Mouse (Mus musculus): ENCODE results near the gene Vmn1r227. TPM values are rescaled to one million over a fixed set of nuclear protein-coding genes. Genes with fewer than 3 reads are reported as not detected.

Gene Vmn1r227
- not detected in 2 replicates for polyA plus RNA-seq (2015; fragmentation: Nextera tagmentation; extraction: Ambion mirVana)

DNA sequence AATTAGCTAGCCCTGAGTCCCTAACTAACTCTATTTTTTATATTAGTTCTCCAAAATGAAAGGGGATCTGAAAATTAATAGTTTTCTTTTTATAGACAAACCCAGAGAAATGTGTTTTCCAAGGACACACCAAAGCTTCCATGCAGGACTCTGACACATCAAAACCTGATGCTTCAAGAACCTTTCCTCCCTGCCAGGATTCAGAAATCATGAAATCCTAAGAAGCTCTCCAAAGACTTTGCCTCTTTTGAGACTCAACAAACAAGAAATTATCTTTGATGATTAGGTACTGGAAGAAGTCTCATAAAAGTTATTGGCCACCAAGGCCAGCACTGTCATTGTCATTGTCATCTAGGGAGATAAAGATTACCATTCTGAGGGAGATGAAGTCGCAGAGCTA, at the start of gene Vmn1r227:
Gene Vmn1r227, plus strand, starts transcription at position 301 of the 400 bp plus-strand sequence.
- H3K27ac ChIP-seq (ENCODE audit: low read length): no peak within 1 kb of the TSS
- ATAC-seq: no peak
- no peaks in the 10 kb centered on the region for H3K4me1 ChIP-seq (replicated peaks; ENCODE audit: control insufficient read depth, insufficient read depth, low read length)
- H3K9me3 ChIP-seq (ENCODE audit: control insufficient read depth, low read length): peaks cover 5% of the 10 kb centered on the region; the same call in 1 of the 2 replicates
- no peak within 1 kb of the TSS for H3K4me2 ChIP-seq (ENCODE audit: low read length)
- H3K4me3 ChIP-seq (replicated peaks; ENCODE audit: low read length): no peak within 1 kb of the TSS
- H3K9ac ChIP-seq (replicated peaks; ENCODE audit: low read depth, low read length): no peak within 1 kb of the TSS
- H3K27me3 ChIP-seq (replicated peaks; ENCODE audit: control insufficient read depth, insufficient read depth, low read length): no peaks in the 10 kb centered on the region
- WGBS: 33% methylated on average over 1 of the region's 1 CpGs
- H3K36me3 ChIP-seq (ENCODE audit: control insufficient read depth, insufficient read depth): no peaks in the 10 kb centered on the region

DNA sequence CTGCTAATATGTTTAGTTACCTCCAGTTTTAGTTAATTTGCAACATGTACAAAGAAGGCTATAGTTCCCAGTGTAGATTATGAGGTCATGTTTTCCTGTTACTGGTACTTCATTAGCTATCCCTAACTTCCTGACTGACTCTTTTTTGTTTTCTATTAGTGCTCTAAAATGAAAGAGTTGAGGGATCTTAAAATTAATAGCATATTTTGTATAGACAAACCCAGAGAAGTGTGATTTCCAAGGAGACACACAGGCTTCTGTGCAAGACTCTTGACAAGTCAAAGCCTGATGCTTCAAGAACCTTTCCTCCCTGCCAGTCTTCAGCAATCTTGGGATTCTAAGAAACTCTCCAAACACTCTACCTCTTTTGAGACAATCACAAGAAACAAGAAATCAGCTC, 47.1 kb upstream of the Vmn1r227 start, which contains the start of gene Vmn1r226:
Gene Vmn1r226, plus strand, starts transcription at position 301 of the 400 bp plus-strand sequence.
- Histone ChIP-seq H3K4me1 (replicated peaks; ENCODE audit: control insufficient read depth, insufficient read depth, low read length) (no peaks in the 10 kb centered on the region), H3K4me3 (replicated peaks; ENCODE audit: low read length) (no peak within 1 kb of the TSS), H3K9me3 (ENCODE audit: control insufficient read depth, low read length) (peaks cover 9% of the 10 kb centered on the region; the same call in 1 of the 2 replicates), H3K36me3 (ENCODE audit: control insufficient read depth, insufficient read depth) (no peaks in the 10 kb centered on the region), H3K9ac (replicated peaks; ENCODE audit: low read depth, low read length) (no peak within 1 kb of the TSS), H3K4me2 (ENCODE audit: low read length) (no peak within 1 kb of the TSS), H3K27ac (ENCODE audit: low read length) (no peak within 1 kb of the TSS), H3K27me3 (replicated peaks; ENCODE audit: control insufficient read depth, insufficient read depth, low read length) (no peaks in the 10 kb centered on the region)
- ATAC-seq: no peak

DNA sequence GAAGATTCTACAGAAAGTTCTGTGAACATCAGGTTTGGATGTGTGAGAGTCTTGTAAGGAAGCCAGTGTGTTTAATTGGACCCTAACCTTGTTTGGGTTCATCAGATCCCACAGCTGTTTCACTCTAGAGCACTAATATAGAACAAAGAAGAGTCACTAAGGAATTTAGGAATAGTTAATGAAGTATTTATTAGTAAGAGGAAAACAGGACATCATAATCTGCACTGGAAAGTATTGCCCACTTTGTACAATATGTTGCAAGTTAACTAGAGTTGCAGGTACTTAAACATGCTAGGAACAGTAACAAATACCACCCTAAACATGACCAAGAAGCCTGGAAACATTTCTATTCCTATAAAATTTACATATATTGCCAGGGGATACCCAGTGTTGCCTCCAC, 56.4 kb downstream of the Vmn1r227 start, which contains the start of gene Vmn1r228:
Gene Vmn1r228, minus strand, starts transcription at position 101 of the 400 bp plus-strand sequence.
- Histone ChIP-seq H3K9ac (replicated peaks; ENCODE audit: low read depth, low read length) (no peak within 1 kb of the TSS), H3K4me3 (replicated peaks; ENCODE audit: low read length) (no peak within 1 kb of the TSS), H3K27me3 (replicated peaks; ENCODE audit: control insufficient read depth, insufficient read depth, low read length) (no peaks in the 10 kb centered on the region), H3K4me2 (ENCODE audit: low read length) (no peak within 1 kb of the TSS), H3K4me1 (replicated peaks; ENCODE audit: control insufficient read depth, insufficient read depth, low read length) (no peaks in the 10 kb centered on the region), H3K36me3 (ENCODE audit: control insufficient read depth, insufficient read depth) (no peaks in the 10 kb centered on the region), H3K9me3 (ENCODE audit: control insufficient read depth, low read length) (peaks cover 3% of the 10 kb centered on the region; the same call in 1 of the 2 replicates), H3K27ac (ENCODE audit: low read length) (no peak within 1 kb of the TSS)
- no peak for ATAC-seq

Other genes starting within 250 kb of the Vmn1r227 start
- gene Vmn2r108, start 248.5 kb upstream of the Vmn1r227 start, polyA plus RNA-seq (2015; fragmentation: Nextera tagmentation; extraction: Ambion mirVana): not detected in 2 replicates
- not detected in 2 replicates for gene Vmn1r225, start 231.7 kb upstream of the Vmn1r227 start, polyA plus RNA-seq (2015; fragmentation: Nextera tagmentation; extraction: Ambion mirVana)
- gene Vmn2r109, start 165.1 kb upstream of the Vmn1r227 start, polyA plus RNA-seq (2015; fragmentation: Nextera tagmentation; extraction: Ambion mirVana): not detected in 2 replicates
- 0.04 TPM in 2 replicates for gene Vmn2r110, start 133.4 kb upstream of the Vmn1r227 start, polyA plus RNA-seq (2015; fragmentation: Nextera tagmentation; extraction: Ambion mirVana)
- not detected in 2 replicates for gene Fpr-rs3, start 105.0 kb upstream of the Vmn1r227 start, polyA plus RNA-seq (2015; fragmentation: Nextera tagmentation; extraction: Ambion mirVana)
- gene Vmn1r226, start 47.0 kb upstream of the Vmn1r227 start, polyA plus RNA-seq (2015; fragmentation: Nextera tagmentation; extraction: Ambion mirVana): not detected in 2 replicates
- not detected in 2 replicates for gene Vmn1r228, start 56.3 kb downstream of the Vmn1r227 start, polyA plus RNA-seq (2015; fragmentation: Nextera tagmentation; extraction: Ambion mirVana)
- 0.03 TPM in 1 of 2 replicates, not detected in the other for gene Vmn1r229, start 81.7 kb downstream of the Vmn1r227 start, polyA plus RNA-seq (2015; fragmentation: Nextera tagmentation; extraction: Ambion mirVana)
- gene Vmn1r230, start 110.6 kb downstream of the Vmn1r227 start, polyA plus RNA-seq (2015; fragmentation: Nextera tagmentation; extraction: Ambion mirVana): not detected in 2 replicates
- gene Vmn1r231, start 175.2 kb downstream of the Vmn1r227 start, polyA plus RNA-seq (2015; fragmentation: Nextera tagmentation; extraction: Ambion mirVana): not detected in 2 replicates
- not detected in 2 replicates for gene Vmn1r232, start 189.9 kb downstream of the Vmn1r227 start, polyA plus RNA-seq (2015; fragmentation: Nextera tagmentation; extraction: Ambion mirVana)
- 651 and 692 TPM in 2 replicates for gene Ppp2r1a, start 215.5 kb downstream of the Vmn1r227 start, polyA plus RNA-seq (2015; fragmentation: Nextera tagmentation; extraction: Ambion mirVana)